Mouse (Mus musculus) megakaryocyte, adult 5-6 weeks (primary cell): ENCODE results near the gene Spsb1. TPM values are rescaled to one million over a fixed set of nuclear protein-coding genes. Genes with fewer than 3 reads are reported as not detected.
A peak's percentile ranks its signal among the peaks of the same experiment; 100 is the strongest.

ENCODE experiments used
- ATAC-seq: 2 replicates; pipeline ENCODE4 v1.8.0; 2016; ENCODE audit warnings: mild to moderate bottlenecking, inconsistent platforms; ENCODE audit not compliant: poor library complexity, severe bottlenecking
- total RNA-seq, 2 experiments: library from RNA; stranded (forward) in 1 of 2; stranded (reverse) in 1 of 2; fragments of 153-499, 151-499 nt in 1 of 2; fragments of 221-1000, 200-1000 nt in 1 of 2; gene quantifications; 2 replicates each; pipeline versions ENCODE4 v1.2.3 to v1.2.4; 2015 to 2017

The Spsb1 gene
- total RNA-seq, 2 experiments from 2014 or later: 0.11 to 0.22 TPM

- ATAC-seq: no peak
These were observed 32.6 kb downstream of the Spsb1 start for GRCm38 (mm10) chr4:149922121-149922718.

- ATAC-seq: no peak
These were observed 34.0 kb downstream of the Spsb1 start for GRCm38 (mm10) chr4:149920886-149921285.

- ATAC-seq: no peak
These were observed 36.3 kb downstream of the Spsb1 start for GRCm38 (mm10) chr4:149918455-149919070.

- no peak for ATAC-seq
These were observed 38.0 kb downstream of the Spsb1 start for GRCm38 (mm10) chr4:149916831-149917230.

GRCm38 (mm10) chr4:149913709-149914370 is 41.0 kb downstream of the Spsb1 start:
- no peak for ATAC-seq

- ATAC-seq: no peak
These were observed 42.4 kb downstream of the Spsb1 start for GRCm38 (mm10) chr4:149912451-149912850.

DNA sequence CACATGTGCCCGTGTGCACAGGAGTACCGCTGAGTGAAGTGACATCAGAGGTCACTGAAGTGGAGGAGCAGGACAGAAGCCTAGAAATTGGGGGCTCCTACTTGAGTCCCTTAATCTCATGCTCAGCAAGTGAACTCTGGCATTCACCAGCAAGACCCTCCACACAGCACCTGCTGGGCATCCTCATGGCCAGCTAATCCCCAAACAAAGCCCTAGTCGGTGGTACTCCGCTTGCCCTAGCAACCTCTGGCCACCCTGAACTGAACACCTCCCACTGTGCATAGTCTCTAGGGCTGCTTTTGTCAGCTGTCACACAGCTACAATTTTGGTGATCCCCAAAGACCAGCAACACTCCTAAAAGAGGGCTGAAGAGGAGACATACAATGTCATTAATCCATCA is 44.3 kb downstream of the Spsb1 start:
- ATAC-seq: no peak

GRCm38 (mm10) chr4:149909551-149909950 is 45.3 kb downstream of the Spsb1 start:
- no peak for ATAC-seq

GRCm38 (mm10) chr4:149908923-149909322 is 45.9 kb downstream of the Spsb1 start:
- no peak for ATAC-seq

DNA sequence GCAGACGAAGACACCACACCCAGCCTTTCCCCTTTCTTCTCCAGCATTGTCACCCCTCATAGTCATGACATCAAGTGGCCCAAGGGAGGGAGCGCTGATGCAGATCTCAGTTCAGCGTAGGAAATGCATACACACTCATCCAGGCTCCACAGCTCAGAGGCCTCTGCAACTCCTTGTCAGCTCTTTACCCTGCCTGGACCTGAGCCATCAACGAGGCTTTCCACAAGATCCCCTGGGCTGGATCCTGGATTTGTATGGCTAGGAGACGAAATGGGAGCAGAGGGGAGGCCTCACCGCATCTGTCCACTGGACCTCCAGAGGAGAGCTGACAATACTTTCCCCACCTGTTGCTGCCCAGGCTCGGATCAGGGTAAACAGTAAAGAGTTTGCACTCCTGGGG is 47.2 kb downstream of the Spsb1 start:
- ATAC-seq: no peak

GRCm38 (mm10) chr4:149906921-149907320 is 47.9 kb downstream of the Spsb1 start:
- no peak for ATAC-seq

DNA sequence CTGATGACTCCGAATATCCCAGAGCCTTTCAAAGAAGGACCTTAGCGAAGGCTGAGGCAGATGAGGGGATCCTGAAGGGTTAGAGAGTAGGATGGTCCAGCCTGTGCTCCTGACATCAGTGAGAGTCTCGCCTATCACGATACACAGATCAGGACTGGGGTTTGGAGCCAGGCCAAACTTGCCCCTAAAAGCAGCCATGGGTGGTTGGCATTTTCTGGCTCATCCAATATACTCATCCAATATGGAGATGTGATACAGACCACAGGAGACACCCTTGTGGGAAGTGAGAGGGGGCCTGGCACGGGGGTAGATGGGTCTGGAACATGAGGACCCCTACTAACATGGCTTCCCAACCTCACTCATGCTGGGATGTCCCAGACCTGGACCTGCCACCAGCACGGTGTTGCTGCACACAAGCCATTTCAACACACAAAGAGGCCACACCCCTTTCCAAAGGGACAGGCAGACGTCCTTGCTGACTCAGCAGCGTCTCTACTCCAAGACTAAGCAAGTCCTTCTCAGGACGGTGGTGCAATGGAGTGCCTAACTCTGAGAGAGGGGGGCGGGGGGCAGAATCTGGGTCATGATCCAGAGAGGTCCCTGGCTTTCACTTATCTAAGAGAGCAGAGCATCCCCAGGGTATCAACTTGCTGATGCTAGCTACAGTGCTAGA is 49.4 kb downstream of the Spsb1 start:
- no peak for ATAC-seq

GRCm38 (mm10) chr4:149903026-149903425 is 51.8 kb downstream of the Spsb1 start:
- no peak for ATAC-seq

DNA sequence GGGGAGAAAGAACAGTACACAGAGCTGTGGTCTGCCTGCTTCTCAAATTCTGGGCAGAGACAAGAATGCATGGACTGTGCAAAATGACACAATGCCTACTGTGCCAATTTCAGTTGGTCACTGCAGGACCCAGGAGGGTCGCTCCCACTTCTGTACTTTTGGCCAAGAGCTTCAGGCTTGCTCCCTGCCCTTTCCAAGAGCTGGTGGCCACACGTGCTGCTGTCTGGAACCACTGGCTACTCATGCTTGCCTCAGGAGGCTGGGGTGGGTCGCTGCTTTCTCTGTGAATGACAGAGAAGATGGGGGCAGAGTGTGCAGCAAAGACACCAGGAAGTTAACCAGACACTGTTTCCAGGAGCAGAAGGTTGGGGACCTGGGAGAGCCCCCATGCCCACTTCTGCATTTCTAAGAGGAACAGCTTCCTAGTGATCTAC is 53.5 kb downstream of the Spsb1 start:
- ATAC-seq: peak; percentile 57

GRCm38 (mm10) chr4:149897661-149898260 is 57.1 kb downstream of the Spsb1 start:
- ATAC-seq: no peak

DNA sequence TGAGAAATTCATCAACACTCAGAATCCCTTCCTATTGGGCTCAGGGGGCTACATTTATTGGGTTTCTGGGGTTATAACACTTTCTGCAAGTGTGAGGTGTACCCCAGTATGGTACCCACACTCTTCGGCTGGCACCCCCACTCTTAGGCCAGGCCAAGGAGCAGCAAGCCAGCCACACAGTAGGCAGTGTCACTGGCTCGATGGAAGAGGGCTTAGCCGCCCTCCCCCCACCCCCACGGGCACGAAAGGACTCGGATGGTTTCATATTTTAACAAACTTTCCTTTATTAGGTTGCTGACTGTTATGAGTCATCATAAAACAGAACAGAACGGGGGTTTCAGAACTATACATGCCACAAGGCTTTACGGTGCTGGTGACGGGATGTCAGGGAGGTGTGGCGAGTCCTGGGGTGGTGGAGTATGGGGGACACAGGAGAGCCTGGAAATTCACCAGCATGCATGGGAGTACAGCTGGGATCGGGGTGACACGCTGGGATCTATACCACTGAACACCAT is 58.8 kb downstream of the Spsb1 start:
- ATAC-seq: no peak

DNA sequence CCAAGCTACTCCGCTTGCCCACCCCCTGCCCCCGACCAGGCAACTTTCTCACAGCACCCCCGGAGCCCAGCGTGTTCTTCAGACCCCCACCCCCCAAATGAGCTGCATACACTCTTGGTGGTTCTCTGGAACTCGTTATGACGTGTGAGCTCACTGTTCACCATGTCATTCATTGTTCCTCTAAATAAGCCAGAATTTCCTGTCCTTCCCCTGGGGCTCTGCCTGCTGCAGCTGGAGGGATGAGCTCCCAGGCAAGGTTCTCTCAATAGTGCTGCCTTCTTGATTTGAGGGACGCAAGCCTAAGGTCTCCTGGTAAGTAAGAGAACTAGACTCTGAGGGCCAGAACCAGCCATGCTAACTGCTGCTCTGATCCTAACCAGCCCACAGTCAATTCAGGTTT is 59.6 kb downstream of the Spsb1 start:
- no peak for ATAC-seq

DNA sequence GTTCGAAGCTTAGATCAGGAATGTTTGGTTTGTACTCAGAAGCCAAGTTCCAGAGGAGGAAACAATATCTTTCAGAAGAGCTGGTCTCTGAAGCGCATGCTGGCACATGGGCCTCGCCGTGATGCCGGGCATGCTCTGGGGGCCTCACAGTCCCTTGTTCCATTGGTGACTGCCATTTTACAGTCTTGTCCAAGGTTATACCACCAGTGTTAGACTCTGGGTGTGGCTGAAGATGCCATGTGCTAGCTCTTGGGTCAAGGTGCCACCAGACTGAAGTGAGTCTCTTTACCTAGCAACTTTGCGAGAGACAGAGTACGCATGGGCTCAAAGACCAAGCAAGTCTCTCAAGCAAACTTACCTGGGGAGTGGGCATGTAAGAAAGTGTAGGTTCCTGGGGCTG is 60.5 kb downstream of the Spsb1 start:
- no peak for ATAC-seq

GRCm38 (mm10) chr4:149893611-149894151 is 61.2 kb downstream of the Spsb1 start:
- ATAC-seq: no peak

DNA sequence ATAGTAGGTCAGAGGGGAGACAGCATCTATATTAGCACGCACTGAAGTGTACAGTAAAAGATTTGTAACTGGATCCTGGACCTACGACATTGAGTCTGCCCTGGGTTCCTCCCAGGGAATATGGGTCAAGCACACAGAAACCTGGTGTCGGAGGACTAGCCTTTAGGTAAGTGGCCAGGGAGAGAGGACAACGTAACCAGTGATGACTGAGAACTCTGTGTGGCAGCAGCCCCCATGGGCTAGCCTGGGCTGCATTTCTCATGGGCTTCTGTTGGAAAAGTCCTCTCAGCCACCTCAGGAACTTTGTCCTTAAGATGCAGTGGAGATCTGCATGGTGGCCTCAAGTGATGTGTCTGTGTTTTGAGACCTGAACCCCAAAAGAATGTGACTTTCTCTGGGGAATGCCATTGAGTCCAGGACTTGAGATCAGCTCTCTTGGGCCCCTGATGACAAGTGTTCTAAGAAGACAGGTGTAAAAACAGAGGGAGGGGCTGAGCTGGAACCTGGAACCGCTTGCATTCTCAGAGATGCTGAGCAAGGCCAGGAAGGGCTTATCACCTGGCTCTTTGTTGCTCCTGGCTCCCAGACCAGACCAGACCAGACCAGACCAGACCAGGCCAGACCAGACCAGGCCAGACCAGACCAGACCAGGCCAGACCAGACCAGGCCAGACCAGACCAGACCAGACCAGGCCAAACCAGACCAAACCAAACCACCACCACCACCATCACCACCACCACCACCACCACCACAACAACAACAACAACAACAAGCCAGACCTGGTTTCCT is 63.5 kb downstream of the Spsb1 start:
- ATAC-seq: no peak
